Mouse (Mus musculus) stomach, postnatal 0 days (tissue): ENCODE measurements at regions not wholly inside any gene's neighbourhood (a gene's known extent, or its start where the extent isn't known, plus 50 kb on each side); places are given as distances from the start of the nearest gene placed in this dataset.

Source experiments
- CTCF ChIP-seq: IDR thresholded peaks from 2 replicates; pipeline ENCODE4 v1.5.1; 2016; ENCODE audit warnings: antibody characterized with exemption, low read depth, mild to moderate bottlenecking, moderate library complexity
- EP300 ChIP-seq: optimal IDR thresholded peaks from 2 replicates; pipeline ENCODE3; 2016; ENCODE audit warnings: antibody characterized with exemption

DNA sequence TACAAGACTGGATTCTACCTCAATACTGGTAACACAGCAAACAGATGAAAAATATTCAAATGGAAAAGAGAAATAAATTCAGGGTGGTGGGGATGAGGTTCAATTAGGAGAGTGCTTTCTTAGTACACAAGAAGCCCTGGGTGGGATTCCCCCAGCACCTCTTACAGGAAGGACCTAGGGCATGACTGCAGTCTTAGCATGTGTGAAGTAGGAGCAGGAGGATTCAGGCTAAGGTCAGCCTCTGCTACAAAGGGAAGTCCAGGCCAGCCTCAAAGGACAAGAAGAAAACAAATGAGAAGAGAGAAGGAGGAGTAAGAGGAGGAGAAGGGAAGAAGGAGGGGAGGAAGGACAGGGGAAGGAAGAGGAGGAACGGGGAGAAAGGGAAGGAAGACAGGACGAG lies 54.8 kb upstream of the Chd2 start:
- TF ChIP-seq CTCF: no peak
- TF ChIP-seq EP300: no peak
